In the genomic region with DNA sequence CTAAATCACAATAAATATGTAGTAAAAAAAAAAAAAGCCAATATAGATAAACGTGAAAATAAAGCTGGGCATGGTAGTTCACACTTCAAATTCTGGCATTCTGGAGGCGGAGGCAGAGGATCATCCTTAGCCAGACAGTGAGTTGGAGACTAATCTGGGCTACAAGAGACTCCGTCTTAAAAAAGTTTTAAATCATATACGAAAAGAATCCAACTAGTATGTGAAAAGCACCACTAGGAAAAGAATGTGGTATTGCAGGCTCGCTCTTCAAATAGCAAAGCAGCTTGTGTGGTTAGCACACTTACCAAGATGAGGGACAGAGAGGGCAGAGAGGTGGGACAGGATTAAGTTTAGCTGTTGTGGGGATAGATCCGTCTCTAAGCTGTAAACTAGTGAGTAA, we compare ENCODE assay signal across 8 mouse cellular contexts. TPM values are rescaled to one million over a fixed set of nuclear protein-coding genes. Genes with fewer than 3 reads are reported as not detected.
A peak's percentile ranks its signal among the peaks of the same experiment; 100 is the strongest.
DNase-seq lines count a peak whose midpoint lies in the region; ATAC-seq lines count a peak whose summit lies in the region.
"Had no signal": no experiment of that assay in that cellular context is flagged by ENCODE, and none has a peak within 500 bp of the region (broad histone marks: within the 10 kb centered on the region; RNA-seq: fewer than 3 reads in every experiment).

No protein-coding gene starts in this region.

- 46% methylated on average over 6 of the region's 6 CpGs for WGBS in forebrain, embryonic 13.5 days
- WGBS in limb, embryonic 15.5 days: 40% methylated on average over 6 of the region's 6 CpGs
- 33% methylated on average over 6 of the region's 6 CpGs for WGBS in stomach, embryonic 16.5 days

- H3K27me3 ChIP-seq in megakaryocyte, embryonic 14.5 days (replicated peaks): no peaks in the 10 kb centered on the region
- H3K27me3 ChIP-seq in forebrain, embryonic 13.5 days: no peaks in the 10 kb centered on the region
- no peaks in the 10 kb centered on the region for H3K27me3 ChIP-seq in limb, embryonic 15.5 days
- H3K27me3 ChIP-seq in stomach, embryonic 16.5 days (ENCODE audit: control insufficient read depth, insufficient read depth, low read length): no peaks in the 10 kb centered on the region

- ATAC-seq in megakaryocyte, adult 5-6 weeks (ENCODE audit: poor library complexity, severe bottlenecking): no peak
- no peak for ATAC-seq in forebrain, embryonic 13.5 days
- ATAC-seq in limb, embryonic 15.5 days (ENCODE audit: insufficient number of reproducible peaks, low FRiP score, low TSS enrichment, low read depth): no peak
- ATAC-seq in stomach, embryonic 16.5 days (ENCODE audit: insufficient read depth, low FRiP score): no peak

- H3K9me3 ChIP-seq in megakaryocyte, embryonic 14.5 days: no peaks in the 10 kb centered on the region
- no peaks in the 10 kb centered on the region for H3K9me3 ChIP-seq in forebrain, embryonic 13.5 days (replicated peaks)
- H3K9me3 ChIP-seq in limb, embryonic 15.5 days: no peaks in the 10 kb centered on the region
- H3K9me3 ChIP-seq in stomach, embryonic 16.5 days (replicated peaks; ENCODE audit: control insufficient read depth, low read length): no peaks in the 10 kb centered on the region

- peak overlapping the region; percentile 82; the same call in 1 of the 2 replicates for H3K27ac ChIP-seq in forebrain, embryonic 13.5 days
- peak overlapping the region; percentile 86; the same call in 1 of the 2 replicates for H3K27ac ChIP-seq in limb, embryonic 15.5 days
- H3K27ac ChIP-seq in stomach, embryonic 16.5 days (ENCODE audit: low read length): peak overlapping the region; percentile 82

- H3K9ac ChIP-seq in forebrain, embryonic 13.5 days: peak overlapping the region; percentile 68
- H3K9ac ChIP-seq in limb, embryonic 15.5 days: 0 out of 2 replicates have a peak overlapping the region, but pooled peaks have one; percentile 20
- H3K9ac ChIP-seq in stomach, embryonic 16.5 days (ENCODE audit: low read length): peak overlapping the region; percentile 65; the same call in 1 of the 2 replicates

- peaks cover 50% of the 10 kb centered on the region for H3K4me1 ChIP-seq in megakaryocyte, embryonic 14.5 days
- peaks cover 15% of the 10 kb centered on the region for H3K4me1 ChIP-seq in forebrain, embryonic 13.5 days
- H3K4me1 ChIP-seq in limb, embryonic 15.5 days: peaks cover 19% of the 10 kb centered on the region
- peaks cover 7% of the 10 kb centered on the region; the same call in 1 of the 2 replicates for H3K4me1 ChIP-seq in stomach, embryonic 16.5 days (ENCODE audit: control insufficient read depth, insufficient read depth, low read length)

- H3K36me3 ChIP-seq in megakaryocyte, embryonic 14.5 days (replicated peaks; ENCODE audit: low read length): peaks cover 7% of the 10 kb centered on the region
- peaks cover 18% of the 10 kb centered on the region; the same call in 1 of the 2 replicates for H3K36me3 ChIP-seq in forebrain, embryonic 13.5 days (ENCODE audit: poor library complexity, severe bottlenecking)
- H3K36me3 ChIP-seq in limb, embryonic 15.5 days: peaks cover 8% of the 10 kb centered on the region; the same call in 1 of the 2 replicates
- no peaks in the 10 kb centered on the region for H3K36me3 ChIP-seq in stomach, embryonic 16.5 days (ENCODE audit: control insufficient read depth, insufficient read depth, low read length)

- no peak for DNase-seq in embryo, embryonic 9.5 days (ENCODE audit: extremely low spot score)
- DNase-seq in frontal cortex, postnatal 14 days (ENCODE audit: low spot score in 2 of 2): no peak

- peak overlapping the region; percentile 96 for H3K4me3 ChIP-seq in megakaryocyte, embryonic 14.5 days (replicated peaks)
- peak overlapping the region; percentile 58; the same call in 1 of the 2 replicates for H3K4me3 ChIP-seq in forebrain, embryonic 13.5 days
- H3K4me3 ChIP-seq in limb, embryonic 15.5 days: peak overlapping the region; percentile 71
- H3K4me3 ChIP-seq in stomach, embryonic 16.5 days (replicated peaks; ENCODE audit: low read length): peak overlapping the region; percentile 81; the same call in 1 of the 2 replicates

- peak overlapping the region; percentile 77 for H3K4me2 ChIP-seq in forebrain, embryonic 13.5 days
- H3K4me2 ChIP-seq in limb, embryonic 15.5 days: peak overlapping the region; percentile 91
- H3K4me2 ChIP-seq in stomach, embryonic 16.5 days (ENCODE audit: low read depth, low read length): peak overlapping the region; percentile 67

RNA-seq across cellular contexts. Expression of gene Zfp444, which starts 1.2 kb away (rescaled TPM):
- 42.1 and 48.4 TPM in 2 replicates for polyA plus RNA-seq in megakaryocyte, embryonic 14.5 days (2012; ENCODE audit: insufficient read depth, low replicate concordance)
- 2.0 and 3.6 TPM in 2 replicates for total RNA-seq in megakaryocyte, adult 5-6 weeks (2015)
- 4.1 and 8.0 TPM in 2 replicates for total RNA-seq in megakaryocyte, adult 5-6 weeks (2017)
- 84.4 and 85.5 TPM in 2 replicates for polyA plus RNA-seq in forebrain, embryonic 13.5 days (2015; fragmentation: Nextera tagmentation; extraction: Ambion mirVana)
- polyA plus RNA-seq in limb, embryonic 15.5 days (2015; fragmentation: Nextera tagmentation; extraction: Ambion mirVana): 52.8 and 55.9 TPM in 2 replicates
- 28.8 and 32.7 TPM in 2 replicates for polyA plus RNA-seq in stomach, embryonic 16.5 days (2015; fragmentation: Nextera tagmentation; extraction: Ambion mirVana)

RNA-seq across cellular contexts. Expression of gene Zfp787, which starts 15.1 kb away (rescaled TPM):
- polyA plus RNA-seq in megakaryocyte, embryonic 14.5 days (2012; ENCODE audit: insufficient read depth, low replicate concordance): 31.0 and 49.7 TPM in 2 replicates
- total RNA-seq in megakaryocyte, adult 5-6 weeks (2015): 11.9 and 17.0 TPM in 2 replicates
- total RNA-seq in megakaryocyte, adult 5-6 weeks (2017): 25.6 and 25.7 TPM in 2 replicates
- 20.0 and 22.8 TPM in 2 replicates for polyA plus RNA-seq in forebrain, embryonic 13.5 days (2015; fragmentation: Nextera tagmentation; extraction: Ambion mirVana)
- polyA plus RNA-seq in limb, embryonic 15.5 days (2015; fragmentation: Nextera tagmentation; extraction: Ambion mirVana): 18.8 and 19.8 TPM in 2 replicates
- 15.0 and 22.0 TPM in 2 replicates for polyA plus RNA-seq in stomach, embryonic 16.5 days (2015; fragmentation: Nextera tagmentation; extraction: Ambion mirVana)

RNA-seq across cellular contexts. Expression of gene Galp, which starts 26.0 kb away (rescaled TPM):
- polyA plus RNA-seq in megakaryocyte, embryonic 14.5 days (2012; ENCODE audit: insufficient read depth, low replicate concordance): not detected in 2 replicates
- total RNA-seq in megakaryocyte, adult 5-6 weeks (2015): not detected in 2 replicates
- total RNA-seq in megakaryocyte, adult 5-6 weeks (2017): not detected in 2 replicates
- not detected in 2 replicates for polyA plus RNA-seq in forebrain, embryonic 13.5 days (2015; fragmentation: Nextera tagmentation; extraction: Ambion mirVana)
- polyA plus RNA-seq in limb, embryonic 15.5 days (2015; fragmentation: Nextera tagmentation; extraction: Ambion mirVana): not detected in 2 replicates
- polyA plus RNA-seq in stomach, embryonic 16.5 days (2015; fragmentation: Nextera tagmentation; extraction: Ambion mirVana): not detected in 2 replicates

RNA-seq across cellular contexts. Expression of gene Zscan5b, which starts 51.2 kb away (rescaled TPM):
- not detected in 2 replicates for polyA plus RNA-seq in megakaryocyte, embryonic 14.5 days (2012; ENCODE audit: insufficient read depth, low replicate concordance)
- total RNA-seq in megakaryocyte, adult 5-6 weeks (2015): not detected in 2 replicates
- not detected in 2 replicates for total RNA-seq in megakaryocyte, adult 5-6 weeks (2017)
- polyA plus RNA-seq in forebrain, embryonic 13.5 days (2015; fragmentation: Nextera tagmentation; extraction: Ambion mirVana): not detected in 2 replicates
- polyA plus RNA-seq in limb, embryonic 15.5 days (2015; fragmentation: Nextera tagmentation; extraction: Ambion mirVana): not detected in 2 replicates
- polyA plus RNA-seq in stomach, embryonic 16.5 days (2015; fragmentation: Nextera tagmentation; extraction: Ambion mirVana): not detected in 2 replicates
- polyA plus RNA-seq: large intestine, adult 2 months had no signal
